Mouse (Mus musculus) neutrophil, adult 5-6 weeks (primary cell): ENCODE results near the gene Frs3. TPM values are rescaled to one million over a fixed set of nuclear protein-coding genes. Genes with fewer than 3 reads are reported as not detected.
"Not testable (repeated sequence)": the region's sequence is repeated elsewhere in the genome, so short reads cannot be mapped to it uniquely, and the experiment has no call there.

Experiments
- ATAC-seq: fragments of 151-379, 151-347 bp; 2 replicates; pipeline ENCODE4 v1.8.0; 2017; ENCODE audit warnings: mild to moderate bottlenecking, moderate TSS enrichment; ENCODE audit not compliant: insufficient number of reproducible peaks, poor library complexity, low FRiP score, severe bottlenecking; ENCODE audit errors: extremely low read depth
- total RNA-seq: library from RNA; stranded (forward); fragments of 200-1000 nt; gene quantifications from 2 replicates; pipeline ENCODE4 v1.2.3, GENCODE M21; 2017

The Frs3 gene
- total RNA-seq: 1.2 TPM in 1 of 2 replicates, not detected in the other

- no peak for ATAC-seq
These were observed at the start of gene Frs3 for GRCm38 (mm10) chr17:47688608-47689575. Frs3 (plus strand) TSS chr17:47689030.

- no peak for ATAC-seq
These were observed 45.8 kb upstream of the Frs3 start for GRCm38 (mm10) chr17:47642992-47643391.

GRCm38 (mm10) chr17:47646683-47647082 lies 42.1 kb upstream of the Frs3 start:
- peak; percentile 73 for ATAC-seq

GRCm38 (mm10) chr17:47648966-47649365 lies 39.9 kb upstream of the Frs3 start:
- ATAC-seq: no peak

GRCm38 (mm10) chr17:47651953-47652352 lies 36.9 kb upstream of the Frs3 start:
- no peak for ATAC-seq

- not testable (repeated sequence) for ATAC-seq
These were observed 34.5 kb upstream of the Frs3 start for GRCm38 (mm10) chr17:47654346-47654745.

GRCm38 (mm10) chr17:47655697-47656096 lies 33.1 kb upstream of the Frs3 start:
- no peak for ATAC-seq

- ATAC-seq: no peak
These were observed 30.9 kb upstream of the Frs3 start for GRCm38 (mm10) chr17:47657901-47658300.

GRCm38 (mm10) chr17:47658741-47659243 lies 30.0 kb upstream of the Frs3 start:
- no peak for ATAC-seq

- no peak for ATAC-seq
These were observed 25.7 kb upstream of the Frs3 start for GRCm38 (mm10) chr17:47663009-47663713.

- no peak for ATAC-seq
These were observed 24.4 kb upstream of the Frs3 start for GRCm38 (mm10) chr17:47664474-47664873.

- no peak for ATAC-seq
These were observed 19.7 kb upstream of the Frs3 start for GRCm38 (mm10) chr17:47669166-47669565.

- no peak for ATAC-seq
These were observed 16.9 kb upstream of the Frs3 start for GRCm38 (mm10) chr17:47671988-47672310.

- ATAC-seq: no peak
These were observed 16.3 kb upstream of the Frs3 start for GRCm38 (mm10) chr17:47672311-47673111.

GRCm38 (mm10) chr17:47676581-47676980 lies 12.2 kb upstream of the Frs3 start:
- 0 out of 2 replicates have a peak, but pooled peaks have one; percentile 34 for ATAC-seq

- no peak for ATAC-seq
These were observed 10.6 kb upstream of the Frs3 start for GRCm38 (mm10) chr17:47678238-47678637.

GRCm38 (mm10) chr17:47678702-47679101 lies 10.1 kb upstream of the Frs3 start:
- no peak for ATAC-seq

GRCm38 (mm10) chr17:47682836-47683235 lies 6.0 kb upstream of the Frs3 start:
- ATAC-seq: no peak
